8 mouse cellular contexts compared by ENCODE assay signal in genomic region chr11:51999611-52000289, GRCm38 (mm10). TPM values are rescaled to one million over a fixed set of nuclear protein-coding genes. Genes with fewer than 3 reads are reported as not detected.
DNase-seq lines count a peak whose midpoint lies in the region; ATAC-seq and TF ChIP-seq lines count a peak whose summit lies in the region.

No protein-coding gene starts in this region.

- peak; percentile 24 for ATAC-seq in heart, embryonic 15.5 days (replicated peaks; ENCODE audit: insufficient number of reproducible peaks, insufficient read depth, low FRiP score, low read depth)
- peak; percentile 28 for ATAC-seq in lung, embryonic 16.5 days (ENCODE audit: low read depth)

- in situ Hi-C loops in ES-E14 (cut with MboI; ENCODE audit: low sequenced_read_pairs in 2 of 2, unreplicated experiment in 2 of 2) = no loop called here

- no peaks in the 10 kb centered on the region for H3K9me3 ChIP-seq in ES-E14 (ENCODE audit: control insufficient read depth, insufficient read depth, low read depth, low read length)
- H3K9me3 ChIP-seq in heart, embryonic 15.5 days (replicated peaks) = no peaks in the 10 kb centered on the region
- no peaks in the 10 kb centered on the region for H3K9me3 ChIP-seq in lung, embryonic 16.5 days (ENCODE audit: control insufficient read depth, low read length)

- no peaks in the 10 kb centered on the region for H3K27me3 ChIP-seq in heart, embryonic 15.5 days
- no peaks in the 10 kb centered on the region for H3K27me3 ChIP-seq in lung, embryonic 16.5 days (ENCODE audit: control insufficient read depth, insufficient read depth, low read depth, low read length)

- H3K9ac ChIP-seq in ES-E14 (ENCODE audit: insufficient read depth, low read depth, low read length, poor library complexity, severe bottlenecking) = peak overlapping the region; percentile 88
- H3K9ac ChIP-seq in heart, embryonic 15.5 days = peak overlapping the region; percentile 92
- peak overlapping the region; percentile 98 for H3K9ac ChIP-seq in lung, embryonic 16.5 days (ENCODE audit: low read length)

- H3K4me2 ChIP-seq in heart, embryonic 15.5 days = peak overlapping the region; percentile 70
- peak overlapping the region; percentile 74 for H3K4me2 ChIP-seq in lung, embryonic 16.5 days (ENCODE audit: low read depth, low read length)

- H3K4me3 ChIP-seq in ES-E14 (ENCODE audit: insufficient read depth in 1 of 2, low read depth in 1 of 2, low read length in 2 of 2, poor library complexity in 1 of 2, severe bottlenecking in 1 of 2) = peak overlapping the region; percentile 92 to 95
- H3K4me3 ChIP-seq in heart, embryonic 15.5 days = peak overlapping the region; percentile 87
- peak overlapping the region; percentile 97 for H3K4me3 ChIP-seq in lung, embryonic 16.5 days (ENCODE audit: low read length)

- under 1% methylated on average over 29 of the region's 29 CpGs for WGBS in heart, embryonic 15.5 days
- 0% methylated on average over 29 of the region's 29 CpGs for WGBS in lung, embryonic 16.5 days

- H3K4me1 ChIP-seq in ES-E14 (ENCODE audit: control insufficient read depth in 2 of 2, insufficient read depth in 2 of 2, low read length in 2 of 2, poor library complexity in 1 of 2) = peaks cover 3 to 4% of the 10 kb centered on the region in 2 experiments; a peak in 3 of 4 replicates
- peaks cover 33% of the 10 kb centered on the region for H3K4me1 ChIP-seq in heart, embryonic 15.5 days (replicated peaks)
- H3K4me1 ChIP-seq in lung, embryonic 16.5 days (replicated peaks; ENCODE audit: control insufficient read depth, insufficient read depth, low read length) = peaks cover 14% of the 10 kb centered on the region

- peak overlapping the region; percentile 86 for H3K27ac ChIP-seq in ES-E14 (ENCODE audit: insufficient read depth, low read depth, low read length, poor library complexity, severe bottlenecking)
- peak overlapping the region; percentile 97 for H3K27ac ChIP-seq in heart, embryonic 15.5 days
- H3K27ac ChIP-seq in lung, embryonic 16.5 days (ENCODE audit: low read length) = peak overlapping the region; percentile 97

- DNase-seq in ES-E14 (ENCODE audit: low read depth, low spot score) = peak; percentile 60
- DNase-seq in brain, adult 2 months (ENCODE audit: low read depth, low spot score) = peak; percentile 56
- peak; percentile 53 for DNase-seq in fibroblast of lung, adult 2 months (ENCODE audit: low read depth)
- DNase-seq in kidney, postnatal 25 days = peak; percentile 72 to 91
- peak; percentile 58 for DNase-seq in ovary, postnatal 10 days (ENCODE audit: low spot score)
- DNase-seq in natural killer cell, adult 2 months (ENCODE audit: low spot score in 2 of 2) = no peak

- H3K36me3 ChIP-seq in ES-E14 (ENCODE audit: control insufficient read depth, insufficient read depth, low read length, poor library complexity, severe bottlenecking) = peaks cover 21% of the 10 kb centered on the region
- peaks cover 31% of the 10 kb centered on the region for H3K36me3 ChIP-seq in heart, embryonic 15.5 days
- H3K36me3 ChIP-seq in lung, embryonic 16.5 days (ENCODE audit: control insufficient read depth, insufficient read depth, low read length) = peaks cover 22% of the 10 kb centered on the region

TF ChIP-seq in ES-E14, 5 proteins besides CTCF, POLR2A, EP300 and RAD21:
- no peak for TF ChIP-seq HCFC1 (IDR thresholded peaks at IDR 0.05; ENCODE audit: borderline replicate concordance, insufficient read depth, low read length)
- no peak for TF ChIP-seq ZNF384 (IDR thresholded peaks at IDR 0.05; ENCODE audit: low read depth, low read length)
- TF ChIP-seq MAFK (IDR thresholded peaks at IDR 0.05; ENCODE audit: insufficient read depth, low read depth, low read length) = no peak
- TF ChIP-seq CHD2 (IDR thresholded peaks at IDR 0.05; ENCODE audit: low read depth, low read length) = no peak
- no peak for TF ChIP-seq ZC3H11A (IDR thresholded peaks at IDR 0.05; ENCODE audit: borderline replicate concordance, low read depth, low read length)

RNA-seq across cellular contexts. Expression of gene Ube2b, which starts 0.8 kb away (rescaled TPM):
- 47.9 and 58.3 TPM in 2 replicates for total RNA-seq in ES-E14 (2012; rRNA removed)
- 243 and 292 TPM in 2 replicates for polyA plus RNA-seq in heart, embryonic 15.5 days (2015; fragmentation: Nextera tagmentation; extraction: Ambion mirVana)
- 231 and 248 TPM in 2 replicates for polyA plus RNA-seq in lung, embryonic 16.5 days (2015; fragmentation: Nextera tagmentation; extraction: Ambion mirVana)

RNA-seq across cellular contexts. Expression of gene Cdkl3, which starts 4.3 kb away (rescaled TPM):
- 3.6 and 4.6 TPM in 2 replicates for total RNA-seq in ES-E14 (2012; rRNA removed)
- 9.8 and 10.2 TPM in 2 replicates for polyA plus RNA-seq in heart, embryonic 15.5 days (2015; fragmentation: Nextera tagmentation; extraction: Ambion mirVana)
- polyA plus RNA-seq in lung, embryonic 16.5 days (2015; fragmentation: Nextera tagmentation; extraction: Ambion mirVana) = 7.8 and 9.4 TPM in 2 replicates

RNA-seq across cellular contexts. Expression of gene Cdkn2aipnl, which starts 32.3 kb away (rescaled TPM):
- 49.4 and 61.7 TPM in 2 replicates for total RNA-seq in ES-E14 (2012; rRNA removed)
- 60.6 and 69.0 TPM in 2 replicates for polyA plus RNA-seq in heart, embryonic 15.5 days (2015; fragmentation: Nextera tagmentation; extraction: Ambion mirVana)
- 106 TPM in 2 replicates for polyA plus RNA-seq in lung, embryonic 16.5 days (2015; fragmentation: Nextera tagmentation; extraction: Ambion mirVana)

Comparison
In these comparisons a context has a peak if more than half of its experiments do, and no peak if none do; other contexts are left out.
1. DNase-seq: peak in ES-E14 (single experiment), brain, adult 2 months (single experiment), fibroblast of lung, adult 2 months (single experiment), kidney, postnatal 25 days (2 of 2) and ovary, postnatal 10 days (single experiment); none in natural killer cell, adult 2 months (0 of 2).
2. Peak in every context shown above with its lines, with median percentiles within 50 percentile points of each other: H3K27ac ChIP-seq, H3K4me3 ChIP-seq and H3K9ac ChIP-seq.